Mouse (Mus musculus) midbrain, embryonic 14.5 days (tissue): ENCODE data around the gene Scaf1. TPM values are rescaled to one million over a fixed set of nuclear protein-coding genes. Genes with fewer than 3 reads are reported as not detected.

Source experiments
- ATAC-seq: fragments of 200-750 bp; cut with Nextera tagmentation; 2 replicates; pipeline ENCODE4 v1.8.0; 2017; ENCODE audit warnings: moderate number of reproducible peaks, moderate library complexity; ENCODE audit not compliant: low FRiP score, low TSS enrichment
- DNase-seq: peaks from one replicate; pipeline ENCODE4 v3.0.0-alpha.2; 2015
- H3K27ac ChIP-seq: fragments of 300-500 bp; sonication (generic); replicated peaks from 2 replicates; pipeline ENCODE4 v1.5.1; 2014; ENCODE audit warnings: mild to moderate bottlenecking, low read depth, low read length, moderate library complexity
- H3K27me3 ChIP-seq: fragments of 300-500 bp; sonication (generic); 2 replicates; pipeline ENCODE4 v1.6.1; 2014; ENCODE audit warnings: low read length, control low read depth, mixed read lengths; ENCODE audit not compliant: control insufficient read depth, insufficient read depth
- H3K36me3 ChIP-seq: fragments of 300-500 bp; sonication (generic); 2 replicates; pipeline ENCODE4 v1.6.1; 2014; ENCODE audit warnings: low read length, control low read depth; ENCODE audit not compliant: control insufficient read depth, insufficient read depth
- H3K4me1 ChIP-seq: fragments of 300-500 bp; sonication (generic); 2 replicates; pipeline ENCODE4 v1.6.1; 2014; ENCODE audit warnings: mild to moderate bottlenecking, antibody characterized with exemption, low read length, control low read depth; ENCODE audit not compliant: control insufficient read depth, insufficient read depth
- H3K4me2 ChIP-seq: fragments of 300-500 bp; sonication (generic); 2 replicates; pipeline ENCODE4 v1.6.1; 2014; ENCODE audit warnings: mild to moderate bottlenecking, low read length, moderate library complexity
- H3K4me3 ChIP-seq: fragments of 300-500 bp; sonication (generic); replicated peaks from 2 replicates; pipeline ENCODE4 v1.5.1; 2014; ENCODE audit warnings: low read depth, low read length
- H3K9ac ChIP-seq: fragments of 300-500 bp; sonication (generic); replicated peaks from 2 replicates; pipeline ENCODE4 v1.6.1; 2014; ENCODE audit warnings: mild to moderate bottlenecking, low read length, moderate library complexity
- H3K9me3 ChIP-seq: fragments of 300-500 bp; sonication (generic); 2 replicates; pipeline ENCODE4 v1.6.1; 2016; ENCODE audit warnings: low read length, control low read depth, mixed read lengths; ENCODE audit not compliant: control insufficient read depth
- WGBS: fragments of 180-500 bp; shearing (Covaris S2); extraction: QIAGEN DNeasy Blood & Tissue Kit; methylation state at CpG from one replicate; pipeline ENCODE4 v1.1.7; 2014; 5-methylcytosine and 5-hydroxymethylcytosine counted together
- polyA plus RNA-seq: library from polyadenylated mRNA; unstranded; fragments of >200 nt; fragmentation: Nextera tagmentation; extraction: Ambion mirVana; gene quantifications from 2 replicates; pipeline ENCODE4 v1.2.1, GENCODE M21; 2014

Gene Scaf1
- polyA plus RNA-seq, 1 experiment from 2014 or later: 60.6 TPM

GRCm38 (mm10) chr7:45013366-45014095 lies 2.6 kb downstream of the Scaf1 start:
- Histone ChIP-seq H3K27me3 (no peaks in the 10 kb centered on the region), H3K4me1 (peaks cover 24% of the 10 kb centered on the region), H3K9me3 (no peaks in the 10 kb centered on the region), H3K27ac (no peak overlapping the region), H3K4me3 (no peak overlapping the region), H3K9ac (no peak overlapping the region), H3K36me3 (peaks cover 42% of the 10 kb centered on the region), H3K4me2 (no peak overlapping the region)
- DNase-seq: no peak
- no peak for ATAC-seq
- 94% methylated on average over 16 of the region's 16 CpGs for WGBS

GRCm38 (mm10) chr7:45012824-45013223 lies 3.3 kb downstream of the Scaf1 start:
- no peak for ATAC-seq
- no peak overlapping the region for H3K4me3 ChIP-seq
- H3K27me3 ChIP-seq: no peaks in the 10 kb centered on the region
- WGBS: 88% methylated on average over 4 of the region's 4 CpGs
- H3K4me2 ChIP-seq: no peak overlapping the region
- no peaks in the 10 kb centered on the region for H3K9me3 ChIP-seq
- H3K27ac ChIP-seq: no peak overlapping the region
- H3K4me1 ChIP-seq: peaks cover 20% of the 10 kb centered on the region
- H3K36me3 ChIP-seq: peaks cover 49% of the 10 kb centered on the region
- no peak overlapping the region for H3K9ac ChIP-seq
- DNase-seq: no peak

- Histone ChIP-seq H3K4me3 (no peak overlapping the region), H3K27ac (no peak overlapping the region), H3K4me1 (peaks cover 15% of the 10 kb centered on the region), H3K27me3 (no peaks in the 10 kb centered on the region), H3K36me3 (peaks cover 58% of the 10 kb centered on the region), H3K9me3 (no peaks in the 10 kb centered on the region), H3K4me2 (no peak overlapping the region), H3K9ac (no peak overlapping the region)
- ATAC-seq (no peak), DNase-seq (no peak)
- WGBS: 97% methylated on average over 6 of the region's 6 CpGs
Measured at GRCm38 (mm10) chr7:45012011-45012410, 4.2 kb downstream of the Scaf1 start.

- no peak overlapping the region for H3K4me2 ChIP-seq
- ATAC-seq: no peak
- H3K36me3 ChIP-seq: peaks cover 92% of the 10 kb centered on the region
- no peaks in the 10 kb centered on the region for H3K9me3 ChIP-seq
- H3K9ac ChIP-seq: no peak overlapping the region
- H3K27ac ChIP-seq: no peak overlapping the region
- no peaks in the 10 kb centered on the region for H3K4me1 ChIP-seq
- WGBS: 96% methylated on average over 19 of the region's 19 CpGs
- DNase-seq: no peak
- H3K4me3 ChIP-seq: no peak overlapping the region
- H3K27me3 ChIP-seq: no peaks in the 10 kb centered on the region
Measured at GRCm38 (mm10) chr7:45008411-45008810, 7.8 kb downstream of the Scaf1 start.

- DNase-seq (no peak), ATAC-seq (no peak)
- no peaks in the 10 kb centered on the region for H3K9me3 ChIP-seq
- H3K36me3 ChIP-seq: peaks cover 96% of the 10 kb centered on the region
- H3K4me3 ChIP-seq: no peak overlapping the region
- 95% methylated on average over 30 of the region's 30 CpGs for WGBS
- H3K9ac ChIP-seq: no peak overlapping the region
- no peaks in the 10 kb centered on the region for H3K27me3 ChIP-seq
- no peak overlapping the region for H3K4me2 ChIP-seq
- no peaks in the 10 kb centered on the region for H3K4me1 ChIP-seq
- H3K27ac ChIP-seq: no peak overlapping the region
Measured at GRCm38 (mm10) chr7:45007846-45008245, 8.3 kb downstream of the Scaf1 start.

- no peak for DNase-seq
- H3K9ac ChIP-seq: no peak overlapping the region
- H3K4me2 ChIP-seq: no peak overlapping the region
- no peaks in the 10 kb centered on the region for H3K9me3 ChIP-seq
- no peak overlapping the region for H3K27ac ChIP-seq
- no peaks in the 10 kb centered on the region for H3K4me1 ChIP-seq
- no peaks in the 10 kb centered on the region for H3K27me3 ChIP-seq
- no peak for ATAC-seq
- H3K36me3 ChIP-seq: peaks cover 96% of the 10 kb centered on the region
- 96% methylated on average over 29 of the region's 29 CpGs for WGBS
- no peak overlapping the region for H3K4me3 ChIP-seq
Measured at GRCm38 (mm10) chr7:45007141-45007540, 9.0 kb downstream of the Scaf1 start.

- H3K4me3 ChIP-seq: no peak overlapping the region
- H3K9me3 ChIP-seq: no peaks in the 10 kb centered on the region
- WGBS: 96% methylated on average over 12 of the region's 12 CpGs
- H3K27me3 ChIP-seq: no peaks in the 10 kb centered on the region
- H3K27ac ChIP-seq: no peak overlapping the region
- H3K4me2 ChIP-seq: no peak overlapping the region
- DNase-seq: no peak
- no peak overlapping the region for H3K9ac ChIP-seq
- ATAC-seq: no peak
- H3K36me3 ChIP-seq: peaks cover 96% of the 10 kb centered on the region
- no peaks in the 10 kb centered on the region for H3K4me1 ChIP-seq
Measured at GRCm38 (mm10) chr7:45006503-45006902, 9.7 kb downstream of the Scaf1 start.

GRCm38 (mm10) chr7:45005321-45005992 lies 10.7 kb downstream of the Scaf1 start:
- Histone ChIP-seq H3K4me3 (no peak overlapping the region), H3K36me3 (peaks cover 99% of the 10 kb centered on the region), H3K27me3 (no peaks in the 10 kb centered on the region), H3K4me1 (no peaks in the 10 kb centered on the region), H3K27ac (no peak overlapping the region), H3K9ac (no peak overlapping the region), H3K4me2 (no peak overlapping the region), H3K9me3 (no peaks in the 10 kb centered on the region)
- DNase-seq (no peak), ATAC-seq (no peak)
- 92% methylated on average over 6 of the region's 6 CpGs for WGBS

GRCm38 (mm10) chr7:45004546-45004945 lies 11.6 kb downstream of the Scaf1 start:
- WGBS: 91% methylated on average over 3 of the region's 3 CpGs
- Histone ChIP-seq H3K27ac (no peak overlapping the region), H3K9me3 (no peaks in the 10 kb centered on the region), H3K4me3 (no peak overlapping the region), H3K36me3 (peaks cover 99% of the 10 kb centered on the region), H3K9ac (no peak overlapping the region), H3K4me1 (no peaks in the 10 kb centered on the region), H3K27me3 (no peaks in the 10 kb centered on the region), H3K4me2 (no peak overlapping the region)
- no peak for DNase-seq
- no peak for ATAC-seq
